Mouse (Mus musculus) cortical plate, adult 2 months (tissue): Measurements from ENCODE around the gene Gpalpp1. TPM values are rescaled to one million over a fixed set of nuclear protein-coding genes. Genes with fewer than 3 reads are reported as not detected.
A peak's percentile ranks its signal among the peaks of the same experiment; 100 is the strongest.

Source experiments
- H3K27ac ChIP-seq: fragments of 200-500 bp; 2 replicates; pipeline ENCODE4 v1.5.1; 2012; ENCODE audit warnings: low read length, control low read depth, inconsistent platforms; ENCODE audit not compliant: insufficient read depth
- H3K4me1 ChIP-seq: fragments of 200-500 bp; 2 replicates; pipeline ENCODE4 v1.6.1; 2011; ENCODE audit warnings: low read length; ENCODE audit not compliant: control insufficient read depth, insufficient read depth
- H3K4me3 ChIP-seq: fragments of 200-500 bp; 2 replicates; pipeline ENCODE4 v1.5.1; 2011; ENCODE audit warnings: mild to moderate bottlenecking, low read length, control low read depth; ENCODE audit not compliant: insufficient read depth
- CTCF ChIP-seq: fragments of 200-500 bp; IDR thresholded peaks from 2 replicates; pipeline ENCODE4 v1.5.1; 2011; ENCODE audit warnings: mild to moderate bottlenecking, control low read depth, low read length; ENCODE audit not compliant: insufficient read depth; ENCODE audit errors: extremely low read depth
- POLR2A ChIP-seq: fragments of 200-500 bp; IDR thresholded peaks from 2 replicates; pipeline ENCODE4 v1.6.1; 2011; ENCODE audit warnings: mild to moderate bottlenecking, low read length, control low read depth; ENCODE audit not compliant: insufficient read depth; ENCODE audit errors: extremely low read depth
- polyA plus RNA-seq: library from polyadenylated mRNA; depleted of rRNA; stranded (reverse); fragments of >200 nt; gene quantifications from 2 replicates; pipeline ENCODE4 v1.2.3, GENCODE M21; 2012

Gene Gpalpp1
- polyA plus RNA-seq, 1 experiment = 13.6 TPM

DNA sequence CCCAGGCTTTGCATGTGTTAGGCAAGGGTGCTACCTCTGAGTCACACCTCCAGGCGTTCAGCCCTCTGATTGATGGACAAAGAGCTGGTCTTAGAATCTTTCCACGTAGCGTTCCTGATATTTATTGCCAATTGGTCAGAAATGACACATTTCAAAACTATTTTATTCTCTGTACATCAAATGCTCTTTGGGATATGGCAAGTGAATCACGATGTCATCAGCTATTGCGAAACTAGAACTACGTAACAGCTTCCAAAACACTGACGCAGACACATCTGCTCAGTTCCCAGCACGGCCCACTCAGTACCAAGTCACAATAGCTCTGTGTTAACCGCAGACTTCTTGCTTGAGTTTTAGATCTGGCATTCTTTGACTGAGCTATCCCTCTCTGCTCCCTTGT is 11.0 kb downstream of the Gpalpp1 start:
- no peak overlapping the region for H3K4me3 ChIP-seq
- H3K4me1 ChIP-seq = no peaks in the 10 kb centered on the region
- TF ChIP-seq POLR2A = no peak
- no peak for TF ChIP-seq CTCF
- no peak overlapping the region for H3K27ac ChIP-seq

DNA sequence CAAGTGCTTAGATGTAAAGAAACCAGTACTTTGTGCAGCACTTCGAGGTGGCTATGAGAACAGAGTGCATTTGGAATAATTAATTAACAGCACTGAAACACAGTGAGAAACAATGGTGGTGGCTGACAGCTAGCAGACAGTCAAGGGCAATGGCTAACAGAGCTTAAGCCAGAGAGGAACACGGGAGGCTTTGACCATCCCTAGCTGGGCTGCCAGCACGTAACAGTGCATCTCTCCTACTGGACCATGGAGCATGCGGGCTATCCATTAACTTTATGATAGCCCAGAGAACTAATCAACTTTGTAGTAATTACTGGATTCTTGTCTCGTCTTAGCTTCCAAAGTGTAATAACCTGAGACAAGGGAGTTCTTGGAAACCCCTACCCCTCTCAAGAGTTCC is 12.7 kb downstream of the Gpalpp1 start:
- Histone ChIP-seq H3K4me3 (no peak overlapping the region), H3K4me1 (no peaks in the 10 kb centered on the region)
- no peak for TF ChIP-seq CTCF
- no peak for TF ChIP-seq POLR2A

GRCm38 (mm10) chr14:76097244-76097643 is 13.3 kb downstream of the Gpalpp1 start:
- TF ChIP-seq CTCF = no peak
- no peak for TF ChIP-seq POLR2A
- no peaks in the 10 kb centered on the region for H3K4me1 ChIP-seq
- H3K27ac ChIP-seq = no peak overlapping the region
- H3K4me3 ChIP-seq = no peak overlapping the region

More for the DNA sequence above, 12.7 kb downstream of the Gpalpp1 start:
- H3K27ac ChIP-seq = no peak overlapping the region

DNA sequence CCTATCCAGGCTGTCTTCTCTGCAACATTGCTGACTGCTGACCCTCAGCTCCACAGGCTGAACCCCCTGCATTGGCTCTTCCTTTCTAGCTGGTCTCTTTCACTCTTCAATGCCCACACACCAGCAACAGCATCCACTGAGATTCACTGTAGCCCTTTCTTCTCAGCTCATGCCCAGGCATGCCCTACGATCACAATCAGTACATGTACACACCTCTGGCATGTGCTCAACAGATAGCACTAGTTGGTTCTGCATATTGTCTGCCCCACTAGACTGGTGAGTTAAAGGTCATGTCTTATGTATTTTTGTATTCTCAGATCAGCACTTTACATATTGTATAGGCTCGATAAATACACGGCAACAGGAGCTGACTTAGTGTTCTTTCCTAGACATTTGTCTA is 26.4 kb downstream of the Gpalpp1 start:
- peaks cover 1% of the 10 kb centered on the region; the same call in 1 of the 2 replicates for H3K4me1 ChIP-seq
- TF ChIP-seq POLR2A (no peak), CTCF (no peak)
- H3K4me3 ChIP-seq = no peak overlapping the region
- H3K27ac ChIP-seq = no peak overlapping the region

GRCm38 (mm10) chr14:76082086-76082636 is 28.4 kb downstream of the Gpalpp1 start:
- TF ChIP-seq CTCF (no peak), POLR2A (no peak)
- Histone ChIP-seq H3K27ac (no peak overlapping the region), H3K4me1 (peaks cover 1% of the 10 kb centered on the region; the same call in 1 of the 2 replicates), H3K4me3 (no peak overlapping the region)

GRCm38 (mm10) chr14:76081451-76081850 is 29.1 kb downstream of the Gpalpp1 start:
- TF ChIP-seq CTCF (no peak), POLR2A (no peak)
- Histone ChIP-seq H3K4me1 (peaks cover 1% of the 10 kb centered on the region; the same call in 1 of the 2 replicates), H3K4me3 (no peak overlapping the region), H3K27ac (no peak overlapping the region)

DNA sequence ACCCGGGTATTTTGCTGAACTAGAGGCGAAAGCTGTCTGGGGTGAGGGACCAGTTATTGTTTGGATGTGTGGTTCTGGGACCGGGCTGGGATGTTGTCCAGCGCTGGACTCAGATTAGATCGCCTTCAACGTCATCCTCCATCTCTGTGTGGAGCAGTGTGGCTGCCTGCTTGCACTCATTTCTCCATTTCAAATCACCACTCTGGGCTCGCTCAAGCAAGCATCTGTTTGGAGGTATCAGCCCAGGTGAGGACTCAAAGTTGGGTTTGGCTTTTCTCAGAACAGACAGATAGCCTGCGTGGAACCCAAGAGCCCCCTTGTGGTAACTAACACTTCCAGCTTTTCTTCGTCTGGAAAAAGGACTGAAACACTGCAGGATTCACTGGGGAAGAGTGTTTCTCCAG is 33.5 kb downstream of the Gpalpp1 start:
- Histone ChIP-seq H3K4me1 (no peaks in the 10 kb centered on the region), H3K27ac (no peak overlapping the region), H3K4me3 (0 out of 2 replicates have a peak overlapping the region, but pooled peaks have one; percentile 1)

DNA sequence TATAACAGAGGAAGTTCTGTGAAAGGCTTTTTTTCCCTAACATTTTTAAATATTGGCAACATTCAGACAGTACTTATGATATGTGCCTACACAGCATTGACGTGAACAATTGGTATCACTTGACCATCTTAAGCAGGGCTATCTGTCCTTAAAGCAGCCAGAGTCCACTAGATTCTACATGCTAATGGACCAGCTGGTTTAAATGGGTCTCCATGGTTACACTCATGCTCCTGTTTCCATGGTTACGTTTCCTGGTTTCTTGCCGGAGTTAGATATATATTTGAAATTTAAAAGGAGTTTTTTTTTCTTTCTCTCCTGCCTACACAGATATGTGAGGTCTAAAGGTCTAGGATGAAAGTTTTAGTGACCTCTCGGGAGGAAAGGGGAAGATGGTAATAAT is 34.0 kb downstream of the Gpalpp1 start:
- Histone ChIP-seq H3K4me1 (no peaks in the 10 kb centered on the region), H3K27ac (no peak overlapping the region), H3K4me3 (no peak overlapping the region)
- TF ChIP-seq POLR2A = no peak
- TF ChIP-seq CTCF = no peak

More for the DNA sequence above, 33.5 kb downstream of the Gpalpp1 start:
- no peak for TF ChIP-seq POLR2A
- TF ChIP-seq CTCF = peak; percentile 87

GRCm38 (mm10) chr14:76075721-76076120 is 34.8 kb downstream of the Gpalpp1 start:
- TF ChIP-seq POLR2A = no peak
- TF ChIP-seq CTCF = no peak
- H3K27ac ChIP-seq = no peak overlapping the region
- H3K4me1 ChIP-seq = no peaks in the 10 kb centered on the region
- H3K4me3 ChIP-seq = no peak overlapping the region

- no peak overlapping the region for H3K4me3 ChIP-seq
- TF ChIP-seq POLR2A (no peak), CTCF (no peak)
- H3K4me1 ChIP-seq = no peaks in the 10 kb centered on the region
- H3K27ac ChIP-seq = no peak overlapping the region
Observed at GRCm38 (mm10) chr14:76074206-76074605, 36.4 kb downstream of the Gpalpp1 start.
